Mouse (Mus musculus): ENCODE measurements around the gene Yif1b. TPM values are rescaled to one million over a fixed set of nuclear protein-coding genes. Genes with fewer than 3 reads are reported as not detected.

Yif1b gene
- polyA plus RNA-seq, 1 experiment from 2014 or later: 87.3 TPM

DNA sequence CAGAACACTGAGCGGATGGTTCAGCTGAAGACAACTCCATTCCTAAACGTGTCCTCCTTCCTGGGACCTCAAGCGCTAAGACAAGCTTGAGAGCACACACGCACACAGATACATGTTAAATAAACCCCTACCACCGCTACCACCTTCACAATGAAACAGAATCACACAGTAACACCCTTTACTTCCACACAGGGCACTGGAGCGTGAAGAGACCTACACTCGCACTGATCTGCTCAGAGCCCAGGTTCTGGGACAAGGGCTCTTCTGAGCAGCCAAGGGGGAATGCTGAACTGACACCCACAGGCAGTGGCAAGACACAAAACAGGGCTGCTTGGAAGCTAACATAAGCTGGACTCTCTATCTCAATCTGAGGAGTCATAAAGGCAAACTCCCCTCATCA is 27.5 kb downstream of the Yif1b start:
- Histone ChIP-seq H3K4me1 (ENCODE audit: control insufficient read depth, insufficient read depth, low read length) (no peaks in the 10 kb centered on the region), H3K9me3 (ENCODE audit: control insufficient read depth, low read length) (no peaks in the 10 kb centered on the region), H3K9ac (ENCODE audit: low read length) (no peak overlapping the region), H3K4me2 (ENCODE audit: low read depth) (no peak overlapping the region), H3K4me3 (ENCODE audit: low read depth, low read length) (no peak overlapping the region), H3K36me3 (ENCODE audit: control insufficient read depth, insufficient read depth, low read length) (no peaks in the 10 kb centered on the region), H3K27me3 (ENCODE audit: control insufficient read depth, insufficient read depth, low read length) (no peaks in the 10 kb centered on the region), H3K27ac (ENCODE audit: low read depth, low read length) (no peak overlapping the region)
- DNase-seq (ENCODE audit: low spot score) (no peak), ATAC-seq (ENCODE audit: insufficient read depth, low FRiP score, low TSS enrichment) (no peak)
- whole genome bisulfite sequencing: 94% methylated on average over 7 of the region's 7 CpGs

DNA sequence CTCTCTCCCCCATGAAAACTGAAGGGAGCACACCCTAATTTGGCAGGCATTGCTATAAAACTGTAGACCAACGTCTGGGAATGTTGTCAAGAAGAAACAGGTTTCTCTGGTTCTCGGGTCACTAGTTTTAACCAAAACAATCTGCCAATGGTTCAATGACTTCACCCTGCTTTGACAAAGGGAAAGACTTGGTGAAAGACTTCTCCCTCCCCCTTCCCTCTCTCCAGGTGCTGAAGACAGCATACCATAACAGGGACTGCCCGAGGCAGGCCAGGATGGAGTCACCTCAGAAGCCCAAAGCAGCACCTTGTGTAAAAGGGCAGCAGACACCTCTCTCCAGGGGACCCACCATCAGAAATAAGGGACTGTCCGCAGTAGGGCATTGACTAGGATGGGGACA is 28.8 kb downstream of the Yif1b start:
- WGBS: 67% methylated on average over 4 of the region's 4 CpGs
- ATAC-seq (ENCODE audit: insufficient read depth, low FRiP score, low TSS enrichment): no peak
- H3K27me3 ChIP-seq (ENCODE audit: control insufficient read depth, insufficient read depth, low read length): no peaks in the 10 kb centered on the region

DNA sequence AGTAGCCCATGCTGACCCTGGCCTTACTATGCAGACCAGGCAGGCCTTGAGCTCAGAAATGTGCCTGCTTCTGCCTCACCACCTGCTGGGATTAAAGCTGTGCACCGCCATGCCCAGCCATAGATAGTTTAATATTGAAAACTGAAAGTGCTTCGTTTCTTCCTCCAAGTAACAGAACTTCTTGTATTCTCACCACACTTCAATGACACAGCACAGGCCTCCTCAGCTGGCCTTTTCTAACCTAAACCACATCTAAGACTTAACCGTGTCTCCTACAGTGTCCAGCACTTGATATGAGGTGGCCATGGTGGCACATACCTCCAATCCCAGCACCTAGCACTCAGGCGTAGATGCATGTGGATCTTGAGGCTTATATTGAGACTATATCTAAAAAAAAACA is 32.3 kb downstream of the Yif1b start:
- no peaks in the 10 kb centered on the region for H3K36me3 ChIP-seq (ENCODE audit: control insufficient read depth, insufficient read depth, low read length)
- 89% methylated on average over 4 of the region's 4 CpGs for WGBS
- ATAC-seq (ENCODE audit: insufficient read depth, low FRiP score, low TSS enrichment): no peak

More for the DNA sequence above, 28.8 kb downstream of the Yif1b start:
- no peaks in the 10 kb centered on the region for H3K36me3 ChIP-seq (ENCODE audit: control insufficient read depth, insufficient read depth, low read length)
- no peak for DNase-seq (ENCODE audit: low spot score)
- H3K4me1 ChIP-seq (ENCODE audit: control insufficient read depth, insufficient read depth, low read length): no peaks in the 10 kb centered on the region
- no peaks in the 10 kb centered on the region for H3K9me3 ChIP-seq (ENCODE audit: control insufficient read depth, low read length)
- no peak overlapping the region for H3K4me3 ChIP-seq (ENCODE audit: low read depth, low read length)
- no peak overlapping the region for H3K27ac ChIP-seq (ENCODE audit: low read depth, low read length)
- no peak overlapping the region for H3K9ac ChIP-seq (ENCODE audit: low read length)
- H3K4me2 ChIP-seq (ENCODE audit: low read depth): no peak overlapping the region

GRCm38 (mm10) chr7:29271687-29272465 is 33.7 kb downstream of the Yif1b start:
- Histone ChIP-seq H3K4me2 (ENCODE audit: low read depth) (no peak overlapping the region), H3K4me1 (ENCODE audit: control insufficient read depth, insufficient read depth, low read length) (no peaks in the 10 kb centered on the region), H3K27ac (ENCODE audit: low read depth, low read length) (no peak overlapping the region), H3K4me3 (ENCODE audit: low read depth, low read length) (no peak overlapping the region), H3K27me3 (ENCODE audit: control insufficient read depth, insufficient read depth, low read length) (no peaks in the 10 kb centered on the region), H3K9ac (ENCODE audit: low read length) (no peak overlapping the region), H3K9me3 (ENCODE audit: control insufficient read depth, low read length) (no peaks in the 10 kb centered on the region), H3K36me3 (ENCODE audit: control insufficient read depth, insufficient read depth, low read length) (no peaks in the 10 kb centered on the region)
- ATAC-seq (ENCODE audit: insufficient read depth, low FRiP score, low TSS enrichment) (no peak), DNase-seq (ENCODE audit: low spot score) (no peak)
- WGBS: 79% methylated on average over 8 of the region's 8 CpGs

More for the DNA sequence above, 32.3 kb downstream of the Yif1b start:
- Histone ChIP-seq H3K4me2 (ENCODE audit: low read depth) (no peak overlapping the region), H3K27ac (ENCODE audit: low read depth, low read length) (no peak overlapping the region), H3K4me3 (ENCODE audit: low read depth, low read length) (no peak overlapping the region), H3K4me1 (ENCODE audit: control insufficient read depth, insufficient read depth, low read length) (no peaks in the 10 kb centered on the region), H3K27me3 (ENCODE audit: control insufficient read depth, insufficient read depth, low read length) (no peaks in the 10 kb centered on the region), H3K9me3 (ENCODE audit: control insufficient read depth, low read length) (no peaks in the 10 kb centered on the region), H3K9ac (ENCODE audit: low read length) (no peak overlapping the region)
- DNase-seq (ENCODE audit: low spot score): no peak

- H3K27ac ChIP-seq (ENCODE audit: low read depth, low read length): no peak overlapping the region
- H3K9ac ChIP-seq (ENCODE audit: low read length): no peak overlapping the region
- H3K9me3 ChIP-seq (ENCODE audit: control insufficient read depth, low read length): no peaks in the 10 kb centered on the region
- H3K4me3 ChIP-seq (ENCODE audit: low read depth, low read length): no peak overlapping the region
- DNase-seq (ENCODE audit: low spot score): no peak
- ATAC-seq (ENCODE audit: insufficient read depth, low FRiP score, low TSS enrichment): no peak
- no peak overlapping the region for H3K4me2 ChIP-seq (ENCODE audit: low read depth)
- H3K36me3 ChIP-seq (ENCODE audit: control insufficient read depth, insufficient read depth, low read length): no peaks in the 10 kb centered on the region
- H3K4me1 ChIP-seq (ENCODE audit: control insufficient read depth, insufficient read depth, low read length): peaks cover 4% of the 10 kb centered on the region
- H3K27me3 ChIP-seq (ENCODE audit: control insufficient read depth, insufficient read depth, low read length): peaks cover 10% of the 10 kb centered on the region
- WGBS: 86% methylated on average over 5 of the region's 5 CpGs
Measured at GRCm38 (mm10) chr7:29276715-29277114, 38.6 kb downstream of the Yif1b start.

- H3K9ac ChIP-seq (ENCODE audit: low read length): no peak overlapping the region
- H3K27me3 ChIP-seq (ENCODE audit: control insufficient read depth, insufficient read depth, low read length): peaks cover 18% of the 10 kb centered on the region
- H3K4me2 ChIP-seq (ENCODE audit: low read depth): no peak overlapping the region
- no peaks in the 10 kb centered on the region for H3K9me3 ChIP-seq (ENCODE audit: control insufficient read depth, low read length)
- H3K36me3 ChIP-seq (ENCODE audit: control insufficient read depth, insufficient read depth, low read length): no peaks in the 10 kb centered on the region
- WGBS: 89% methylated on average over 4 of the region's 4 CpGs
- DNase-seq (ENCODE audit: low spot score) (no peak), ATAC-seq (ENCODE audit: insufficient read depth, low FRiP score, low TSS enrichment) (no peak)
- no peak overlapping the region for H3K27ac ChIP-seq (ENCODE audit: low read depth, low read length)
- H3K4me1 ChIP-seq (ENCODE audit: control insufficient read depth, insufficient read depth, low read length): peaks cover 7% of the 10 kb centered on the region
- no peak overlapping the region for H3K4me3 ChIP-seq (ENCODE audit: low read depth, low read length)
Measured at GRCm38 (mm10) chr7:29277510-29277909, 39.4 kb downstream of the Yif1b start.

DNA sequence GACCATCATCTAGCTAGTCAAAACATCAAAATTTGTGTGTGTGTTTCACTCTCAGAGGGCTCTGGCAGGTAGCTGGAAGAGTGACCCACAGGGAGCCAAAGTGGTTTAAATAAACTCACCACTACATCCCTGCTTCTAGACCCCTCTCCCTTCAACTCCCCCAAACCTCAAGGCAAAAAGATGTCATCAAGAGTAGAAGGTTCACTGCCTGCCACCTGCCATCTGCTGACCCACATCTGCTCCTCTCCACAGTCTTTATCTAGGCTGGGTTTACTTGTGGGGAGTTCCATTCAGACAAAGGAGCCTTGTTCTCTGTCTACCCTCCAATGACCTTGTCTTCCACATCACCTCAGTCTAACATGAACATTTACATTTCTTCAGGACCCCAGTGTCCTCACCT is 41.1 kb downstream of the Yif1b start:
- no peak overlapping the region for H3K9ac ChIP-seq (ENCODE audit: low read length)
- ATAC-seq (ENCODE audit: insufficient read depth, low FRiP score, low TSS enrichment): no peak
- H3K9me3 ChIP-seq (ENCODE audit: control insufficient read depth, low read length): no peaks in the 10 kb centered on the region
- no peak overlapping the region for H3K27ac ChIP-seq (ENCODE audit: low read depth, low read length)
- H3K27me3 ChIP-seq (ENCODE audit: control insufficient read depth, insufficient read depth, low read length): peaks cover 22% of the 10 kb centered on the region
- no peak overlapping the region for H3K4me2 ChIP-seq (ENCODE audit: low read depth)
- H3K4me3 ChIP-seq (ENCODE audit: low read depth, low read length): no peak overlapping the region
- DNase-seq (ENCODE audit: low spot score): no peak
- peaks cover 7% of the 10 kb centered on the region for H3K4me1 ChIP-seq (ENCODE audit: control insufficient read depth, insufficient read depth, low read length)
- no peaks in the 10 kb centered on the region for H3K36me3 ChIP-seq (ENCODE audit: control insufficient read depth, insufficient read depth, low read length)

GRCm38 (mm10) chr7:29279924-29280323 is 41.8 kb downstream of the Yif1b start:
- no peak for ATAC-seq (ENCODE audit: insufficient read depth, low FRiP score, low TSS enrichment)

GRCm38 (mm10) chr7:29280801-29281200 is 42.7 kb downstream of the Yif1b start:
- Histone ChIP-seq H3K9me3 (ENCODE audit: control insufficient read depth, low read length) (no peaks in the 10 kb centered on the region), H3K27ac (ENCODE audit: low read depth, low read length) (no peak overlapping the region), H3K27me3 (ENCODE audit: control insufficient read depth, insufficient read depth, low read length) (peaks cover 22% of the 10 kb centered on the region), H3K4me3 (ENCODE audit: low read depth, low read length) (peak overlapping the region; percentile 49), H3K9ac (ENCODE audit: low read length) (no peak overlapping the region), H3K4me2 (ENCODE audit: low read depth) (peak overlapping the region; percentile 99), H3K4me1 (ENCODE audit: control insufficient read depth, insufficient read depth, low read length) (peaks cover 7% of the 10 kb centered on the region), H3K36me3 (ENCODE audit: control insufficient read depth, insufficient read depth, low read length) (no peaks in the 10 kb centered on the region)
- 13% methylated on average over 13 of the region's 13 CpGs for WGBS
- ATAC-seq (ENCODE audit: insufficient read depth, low FRiP score, low TSS enrichment) (no peak), DNase-seq (ENCODE audit: low spot score) (no peak)

More at GRCm38 (mm10) chr7:29279924-29280323, 41.8 kb downstream of the Yif1b start:
- Histone ChIP-seq H3K4me2 (ENCODE audit: low read depth) (no peak overlapping the region), H3K4me3 (ENCODE audit: low read depth, low read length) (no peak overlapping the region), H3K27me3 (ENCODE audit: control insufficient read depth, insufficient read depth, low read length) (peaks cover 22% of the 10 kb centered on the region), H3K27ac (ENCODE audit: low read depth, low read length) (no peak overlapping the region), H3K4me1 (ENCODE audit: control insufficient read depth, insufficient read depth, low read length) (peaks cover 7% of the 10 kb centered on the region), H3K9me3 (ENCODE audit: control insufficient read depth, low read length) (no peaks in the 10 kb centered on the region), H3K36me3 (ENCODE audit: control insufficient read depth, insufficient read depth, low read length) (no peaks in the 10 kb centered on the region), H3K9ac (ENCODE audit: low read length) (no peak overlapping the region)
- no peak for DNase-seq (ENCODE audit: low spot score)
- WGBS: 88% methylated on average over 8 of the region's 8 CpGs

Data from neural tube, embryonic 11.5 days (tissue).